Mouse (Mus musculus) kidney, postnatal 10 days (tissue): ENCODE results near the gene Nkpd1.
"Not testable (repeated sequence)": the region's sequence is repeated elsewhere in the genome, so short reads cannot be mapped to it uniquely, and the experiment has no call there.

Experiments used
- DNase-seq: peaks from one replicate; pipeline ENCODE4 v3.0.0; 2021; ENCODE audit warnings: mixed read lengths

Gene Nkpd1

GRCm38 (mm10) chr7:19506969-19507611 lies 10.5 kb upstream of the Nkpd1 start:
- peak; percentile 82 for DNase-seq

GRCm38 (mm10) chr7:19507612-19507981 lies 10.0 kb upstream of the Nkpd1 start:
- DNase-seq: no peak

- DNase-seq: peak; percentile 95
Measured at GRCm38 (mm10) chr7:19508150-19508923, 9.3 kb upstream of the Nkpd1 start, which contains the start of the genes Bloc1s3 and Trappc6a. TSS of gene Bloc1s3 (minus strand) at chr7:19508367. TSS of gene Trappc6a (plus strand) at chr7:19508395.

GRCm38 (mm10) chr7:19508924-19509568 lies 8.6 kb upstream of the Nkpd1 start:
- no peak for DNase-seq

GRCm38 (mm10) chr7:19509786-19510185 lies 7.9 kb upstream of the Nkpd1 start:
- DNase-seq: no peak

GRCm38 (mm10) chr7:19511934-19512333 lies 5.7 kb upstream of the Nkpd1 start:
- not testable (repeated sequence) for DNase-seq

- DNase-seq: no peak
Measured at GRCm38 (mm10) chr7:19512353-19512752, 5.3 kb upstream of the Nkpd1 start.

GRCm38 (mm10) chr7:19520032-19520431 lies 2.4 kb downstream of the Nkpd1 start:
- DNase-seq: no peak

- no peak for DNase-seq
Measured at GRCm38 (mm10) chr7:19523017-19523756, 5.5 kb downstream of the Nkpd1 start.

- DNase-seq: peak; percentile 83
Measured at GRCm38 (mm10) chr7:19523757-19524419, 6.2 kb downstream of the Nkpd1 start.

GRCm38 (mm10) chr7:19524420-19525104 lies 6.9 kb downstream of the Nkpd1 start:
- no peak for DNase-seq

- DNase-seq: no peak
Measured at GRCm38 (mm10) chr7:19525105-19525481, 7.5 kb downstream of the Nkpd1 start.

- no peak for DNase-seq
Measured at GRCm38 (mm10) chr7:19531077-19531476, 13.4 kb downstream of the Nkpd1 start.

GRCm38 (mm10) chr7:19532240-19532639 lies 14.6 kb downstream of the Nkpd1 start:
- no peak for DNase-seq

GRCm38 (mm10) chr7:19534676-19535075 lies 17.0 kb downstream of the Nkpd1 start:
- DNase-seq: no peak

- no peak for DNase-seq
Measured at GRCm38 (mm10) chr7:19540771-19541566, 23.3 kb downstream of the Nkpd1 start.

- no peak for DNase-seq
Measured at GRCm38 (mm10) chr7:19541681-19542154, 24.1 kb downstream of the Nkpd1 start.

- DNase-seq: no peak
Measured at GRCm38 (mm10) chr7:19542155-19542691, 24.6 kb downstream of the Nkpd1 start.

- DNase-seq: peak; percentile 50
Measured at GRCm38 (mm10) chr7:19543584-19543983, 25.9 kb downstream of the Nkpd1 start.

GRCm38 (mm10) chr7:19546007-19546406 lies 28.4 kb downstream of the Nkpd1 start:
- DNase-seq: no peak
